Mouse (Mus musculus) E14TG2a.4 (cell line): ENCODE measurements at regions not wholly inside any gene's neighbourhood (a gene's known extent, or its start where the extent isn't known, plus 50 kb on each side); places are given as distances from the start of the nearest gene placed in this dataset.

ENCODE experiments used
- CTCF ChIP-seq: conservative IDR thresholded peaks from 2 replicates; pipeline ENCODE4 v1.5.1; 2014; ENCODE audit warnings: low read length
- NANOG ChIP-seq: IDR thresholded peaks from 2 replicates; pipeline ENCODE4 v1.6.1; 2014; ENCODE audit warnings: borderline replicate concordance, low read length, mixed read lengths
- POU5F1 ChIP-seq: IDR thresholded peaks from 2 replicates; pipeline ENCODE4 v1.6.1; 2014; ENCODE audit warnings: low read length, borderline replicate concordance

GRCm38 (mm10) chr1:42636558-42636957, 59.0 kb upstream of the Pou3f3 start:
- TF ChIP-seq CTCF: no peak
- peak; percentile 43; the same call in 1 of the 2 replicates for TF ChIP-seq NANOG
- no peak for TF ChIP-seq POU5F1
